Mouse (Mus musculus): ENCODE results near the gene Lpcat1. TPM values are rescaled to one million over a fixed set of nuclear protein-coding genes. Genes with fewer than 3 reads are reported as not detected.
A peak's percentile ranks its signal among the peaks of the same experiment; 100 is the strongest.

The Lpcat1 gene
- polyA plus RNA-seq (2016; fragmentation: Nextera tagmentation; extraction: Ambion mirVana), result 65.3 and 66.6 TPM in 2 replicates

DNA sequence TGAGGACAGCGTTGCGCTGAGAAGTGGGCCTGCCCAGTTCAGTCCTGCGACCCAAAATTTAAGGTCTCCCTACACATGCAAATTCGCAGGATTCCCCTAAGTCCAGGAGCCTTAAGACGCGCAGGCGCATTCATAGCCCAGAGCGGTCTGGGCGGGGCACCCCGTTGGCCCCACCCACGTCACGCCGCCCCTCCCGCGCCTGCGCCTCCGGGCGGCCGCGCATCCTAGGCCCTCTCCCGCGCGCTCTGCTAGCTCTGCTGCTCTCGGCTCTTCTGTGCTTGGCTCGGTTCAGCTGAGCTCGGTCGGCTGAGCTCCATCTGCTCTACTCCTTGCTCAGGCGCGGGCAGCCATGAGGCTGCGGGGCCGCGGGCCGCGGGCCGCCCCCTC, at the start of gene Lpcat1:
Gene Lpcat1, plus strand, starts transcription at position 164 of the 387 bp plus-strand sequence.
- under 1% methylated on average over 35 of the region's 35 CpGs for WGBS
- H3K36me3 ChIP-seq, result peaks cover 20% of the 10 kb centered on the region
- H3K4me1 ChIP-seq, result peaks cover 44% of the 10 kb centered on the region
- H3K27ac ChIP-seq (replicated peaks), result peak within 1 kb of the TSS; percentile 98
- no peaks in the 10 kb centered on the region for H3K27me3 ChIP-seq (ENCODE audit: low read depth, poor library complexity, severe bottlenecking)
- peak within 1 kb of the TSS; percentile 96 for H3K4me3 ChIP-seq
- peak; percentile 89 for DNase-seq (ENCODE audit: low spot score)
- no peaks in the 10 kb centered on the region for H3K9me3 ChIP-seq (replicated peaks)

DNA sequence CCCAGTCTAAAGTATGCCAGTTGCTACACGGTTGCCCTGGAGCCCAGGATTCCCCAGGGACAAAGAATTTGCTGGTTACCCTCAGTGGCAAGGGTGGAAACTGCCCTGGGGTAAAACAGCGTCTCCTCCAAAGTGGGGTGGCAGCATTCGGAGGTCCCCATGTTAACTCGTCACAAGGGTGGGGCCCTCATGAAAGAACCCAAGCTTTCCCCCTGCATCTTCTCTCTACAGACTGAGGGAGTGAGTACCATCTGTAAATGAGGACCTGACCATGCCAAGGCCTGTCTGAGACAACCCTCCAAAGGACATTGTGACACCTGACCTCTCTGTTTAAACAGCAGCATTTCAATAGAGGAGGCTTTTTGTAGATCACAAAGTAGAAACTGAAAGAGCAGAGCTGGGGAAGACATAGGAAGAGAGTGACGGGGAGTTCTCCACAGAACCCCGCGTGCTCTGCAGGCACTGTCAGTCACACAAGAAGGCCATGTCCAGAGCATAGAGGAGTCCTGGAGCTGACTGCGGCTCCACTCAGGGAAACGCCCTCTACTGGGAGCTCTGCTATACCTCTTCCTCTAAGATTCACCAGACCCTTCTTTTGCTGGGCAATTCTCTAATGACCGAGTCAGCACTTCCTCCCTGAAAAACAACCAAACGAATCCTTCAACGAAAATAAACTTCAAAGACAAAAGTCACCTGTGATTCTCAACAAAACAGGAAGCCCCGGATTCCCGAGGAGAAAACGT, 49.3 kb upstream of the Lpcat1 start:
- Histone ChIP-seq H3K27ac (replicated peaks) (peak overlapping the region; percentile 59), H3K27me3 (ENCODE audit: low read depth, poor library complexity, severe bottlenecking) (no peaks in the 10 kb centered on the region), H3K9me3 (replicated peaks) (no peaks in the 10 kb centered on the region), H3K36me3 (no peaks in the 10 kb centered on the region), H3K4me1 (peaks cover 17% of the 10 kb centered on the region), H3K4me3 (no peak overlapping the region)
- 40% methylated on average over 15 of the region's 15 CpGs for WGBS
- peak; percentile 29 for DNase-seq (ENCODE audit: low spot score)

DNA sequence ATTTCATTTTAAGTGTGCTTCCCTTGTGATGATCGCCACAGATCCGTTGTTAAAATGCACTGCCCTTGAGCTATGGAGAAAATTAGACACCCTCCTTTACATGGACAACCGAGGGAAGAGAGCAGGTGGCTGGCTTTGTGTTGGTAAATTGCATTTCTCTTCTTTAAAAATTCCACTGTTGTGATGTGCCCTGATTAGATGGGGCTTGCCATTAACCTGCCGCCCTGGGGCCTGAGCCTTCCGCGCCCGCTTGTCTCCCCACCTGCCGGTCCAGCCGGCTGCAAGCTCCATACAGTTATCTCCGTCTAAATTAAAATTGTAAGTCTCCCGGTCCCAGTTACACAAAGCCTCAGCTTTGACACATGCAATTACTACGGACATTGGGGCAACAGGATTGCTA, 48.7 kb upstream of the Lpcat1 start:
- H3K27ac ChIP-seq (replicated peaks), result no peak overlapping the region; the same call in 1 of the 2 replicates
- no peaks in the 10 kb centered on the region for H3K36me3 ChIP-seq
- no peaks in the 10 kb centered on the region for H3K9me3 ChIP-seq (replicated peaks)
- H3K4me3 ChIP-seq, result no peak overlapping the region
- DNase-seq (ENCODE audit: low spot score), result no peak
- no peaks in the 10 kb centered on the region for H3K27me3 ChIP-seq (ENCODE audit: low read depth, poor library complexity, severe bottlenecking)
- 67% methylated on average over 12 of the region's 12 CpGs for WGBS
- peaks cover 17% of the 10 kb centered on the region for H3K4me1 ChIP-seq

DNA sequence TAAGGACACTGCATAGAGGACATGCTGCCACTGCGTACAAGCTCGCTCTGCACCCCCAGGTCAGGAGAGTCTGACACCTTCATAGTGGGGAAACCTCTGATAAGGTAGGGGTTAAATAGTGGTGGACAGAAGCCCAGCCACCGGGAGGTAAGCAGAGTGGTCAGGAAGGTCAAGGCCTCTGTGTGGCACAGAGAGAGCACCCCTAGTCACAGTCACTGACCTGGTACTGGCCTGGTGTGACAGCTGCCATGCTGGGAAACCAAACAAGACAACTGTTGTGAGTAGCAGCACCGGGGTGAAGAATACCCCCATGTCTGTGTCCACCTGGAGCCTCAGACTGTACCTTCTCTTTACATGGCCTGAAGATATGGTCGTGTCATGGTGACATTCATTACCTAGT, 47.8 kb upstream of the Lpcat1 start:
- H3K36me3 ChIP-seq, result no peaks in the 10 kb centered on the region
- H3K4me3 ChIP-seq, result no peak overlapping the region
- no peak for DNase-seq (ENCODE audit: low spot score)
- H3K4me1 ChIP-seq, result peaks cover 17% of the 10 kb centered on the region
- H3K27me3 ChIP-seq (ENCODE audit: low read depth, poor library complexity, severe bottlenecking), result no peaks in the 10 kb centered on the region
- 78% methylated on average over 5 of the region's 5 CpGs for WGBS
- H3K27ac ChIP-seq (replicated peaks), result no peak overlapping the region
- no peaks in the 10 kb centered on the region for H3K9me3 ChIP-seq (replicated peaks)

DNA sequence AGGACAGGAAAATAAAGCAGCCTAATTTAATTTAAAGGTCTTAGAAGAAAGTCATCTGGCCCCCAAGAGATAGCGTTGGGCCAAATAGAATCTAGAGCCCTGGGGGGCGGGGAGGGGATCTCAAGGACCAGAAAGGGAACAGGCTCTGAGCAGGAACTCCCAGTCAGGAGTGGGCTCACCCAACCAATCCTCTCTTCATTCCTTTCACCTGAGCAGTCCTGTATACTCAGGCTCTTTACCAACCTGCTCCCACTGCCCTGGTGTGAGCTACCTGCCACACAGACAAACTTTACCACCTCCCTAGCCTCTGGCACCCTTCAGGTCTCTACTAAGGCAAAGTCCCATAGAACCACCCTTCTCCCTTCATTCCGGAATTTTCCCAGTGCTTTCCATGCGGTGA, 44.0 kb upstream of the Lpcat1 start:
- 67% methylated on average over 4 of the region's 4 CpGs for WGBS
- peaks cover 9% of the 10 kb centered on the region; the same call in 1 of the 2 replicates for H3K27me3 ChIP-seq (ENCODE audit: low read depth, poor library complexity, severe bottlenecking)
- H3K9me3 ChIP-seq (replicated peaks), result no peaks in the 10 kb centered on the region
- no peaks in the 10 kb centered on the region for H3K36me3 ChIP-seq
- H3K4me3 ChIP-seq, result no peak overlapping the region
- H3K27ac ChIP-seq (replicated peaks), result no peak overlapping the region
- H3K4me1 ChIP-seq, result peaks cover 12% of the 10 kb centered on the region
- no peak for DNase-seq (ENCODE audit: low spot score)

DNA sequence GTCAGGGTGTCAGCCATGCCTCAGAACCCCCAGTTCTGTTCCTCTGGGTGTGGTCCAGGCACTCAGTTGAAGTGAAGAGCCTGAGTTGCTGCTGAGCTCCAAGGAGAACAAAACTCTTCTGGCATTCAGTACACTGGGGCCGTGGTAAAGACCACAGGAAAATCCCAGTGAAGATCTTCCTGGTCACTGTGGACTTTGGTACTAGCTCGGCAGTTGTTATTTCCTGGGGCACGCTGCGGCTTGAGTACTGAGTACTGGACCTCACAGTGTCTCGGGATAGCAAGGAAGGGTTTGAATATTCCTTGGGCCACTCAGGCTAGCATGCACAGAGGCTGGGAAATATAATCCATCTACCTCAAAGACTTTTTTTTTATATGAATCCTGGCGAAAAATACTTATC, 42.0 kb upstream of the Lpcat1 start:
- DNase-seq (ENCODE audit: low spot score), result no peak
- H3K36me3 ChIP-seq, result no peaks in the 10 kb centered on the region
- H3K4me1 ChIP-seq, result 0 out of 2 replicates have a peak, but pooled peaks cover 3% of the 10 kb centered on the region
- no peak overlapping the region for H3K4me3 ChIP-seq
- H3K27ac ChIP-seq (replicated peaks), result no peak overlapping the region
- peaks cover 9% of the 10 kb centered on the region; the same call in 1 of the 2 replicates for H3K27me3 ChIP-seq (ENCODE audit: low read depth, poor library complexity, severe bottlenecking)
- WGBS, result 79% methylated on average over 6 of the region's 6 CpGs
- no peaks in the 10 kb centered on the region for H3K9me3 ChIP-seq (replicated peaks)

DNA sequence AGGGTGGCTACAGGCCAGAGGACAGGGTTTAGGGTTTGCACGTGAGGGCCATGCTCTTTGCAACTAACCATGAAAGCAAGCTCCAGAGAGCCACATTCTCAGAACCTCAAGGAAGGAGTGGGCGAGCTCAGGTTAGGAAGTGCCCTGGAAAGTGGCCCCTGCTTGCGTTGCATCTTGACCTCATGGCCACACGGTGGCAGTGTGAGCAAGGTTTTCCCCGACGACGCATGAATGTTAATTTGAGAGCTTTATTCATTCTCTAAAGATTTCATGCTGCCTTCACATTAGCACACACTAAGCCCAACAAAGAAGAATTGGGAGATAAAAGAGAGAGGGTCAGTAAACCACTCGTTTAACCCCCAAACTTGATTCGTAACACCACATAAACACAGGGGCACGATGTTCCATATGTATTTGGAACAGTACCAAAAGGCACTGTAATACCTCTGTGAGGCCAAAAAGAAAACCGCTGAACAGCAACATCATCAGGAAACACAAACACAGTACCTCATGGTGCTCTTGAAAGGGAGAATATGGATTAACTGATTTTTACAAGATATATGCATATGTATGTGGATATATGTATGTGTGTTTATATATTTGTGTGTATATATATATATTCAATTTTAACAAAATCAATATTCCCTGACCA, 41.0 kb upstream of the Lpcat1 start:
- Histone ChIP-seq H3K36me3 (no peaks in the 10 kb centered on the region), H3K4me1 (0 out of 2 replicates have a peak, but pooled peaks cover 3% of the 10 kb centered on the region), H3K9me3 (replicated peaks) (no peaks in the 10 kb centered on the region), H3K27me3 (ENCODE audit: low read depth, poor library complexity, severe bottlenecking) (peaks cover 9% of the 10 kb centered on the region; the same call in 1 of the 2 replicates), H3K27ac (replicated peaks) (no peak overlapping the region), H3K4me3 (no peak overlapping the region)
- WGBS, result 14% methylated on average over 11 of the region's 11 CpGs
- peak; percentile 68 for DNase-seq (ENCODE audit: low spot score)

DNA sequence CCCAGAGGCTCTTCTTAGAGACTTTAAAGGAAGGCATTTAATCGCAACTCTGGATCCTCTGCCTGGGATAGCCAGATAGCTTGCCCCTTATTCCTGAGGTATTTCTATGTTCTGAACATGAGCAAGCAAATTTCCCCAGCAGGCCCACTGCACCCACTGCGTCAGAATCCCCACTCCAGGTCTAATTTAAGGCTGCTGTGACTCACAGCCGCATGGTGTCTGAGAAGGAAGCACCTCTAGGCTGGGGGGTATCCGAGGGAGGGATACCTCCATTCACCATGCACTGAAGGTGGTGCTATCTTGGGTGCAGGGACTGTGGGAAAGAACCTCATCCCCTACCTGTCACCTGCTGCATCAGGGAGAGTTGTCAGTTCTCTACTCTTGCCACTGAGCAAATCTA, 40.4 kb upstream of the Lpcat1 start:
- Histone ChIP-seq H3K36me3 (no peaks in the 10 kb centered on the region), H3K4me3 (no peak overlapping the region), H3K27me3 (ENCODE audit: low read depth, poor library complexity, severe bottlenecking) (peaks cover 9% of the 10 kb centered on the region; the same call in 1 of the 2 replicates), H3K4me1 (0 out of 2 replicates have a peak, but pooled peaks cover 3% of the 10 kb centered on the region), H3K27ac (replicated peaks) (no peak overlapping the region), H3K9me3 (replicated peaks) (no peaks in the 10 kb centered on the region)
- no peak for DNase-seq (ENCODE audit: low spot score)
- WGBS, result 91% methylated on average over 4 of the region's 4 CpGs

DNA sequence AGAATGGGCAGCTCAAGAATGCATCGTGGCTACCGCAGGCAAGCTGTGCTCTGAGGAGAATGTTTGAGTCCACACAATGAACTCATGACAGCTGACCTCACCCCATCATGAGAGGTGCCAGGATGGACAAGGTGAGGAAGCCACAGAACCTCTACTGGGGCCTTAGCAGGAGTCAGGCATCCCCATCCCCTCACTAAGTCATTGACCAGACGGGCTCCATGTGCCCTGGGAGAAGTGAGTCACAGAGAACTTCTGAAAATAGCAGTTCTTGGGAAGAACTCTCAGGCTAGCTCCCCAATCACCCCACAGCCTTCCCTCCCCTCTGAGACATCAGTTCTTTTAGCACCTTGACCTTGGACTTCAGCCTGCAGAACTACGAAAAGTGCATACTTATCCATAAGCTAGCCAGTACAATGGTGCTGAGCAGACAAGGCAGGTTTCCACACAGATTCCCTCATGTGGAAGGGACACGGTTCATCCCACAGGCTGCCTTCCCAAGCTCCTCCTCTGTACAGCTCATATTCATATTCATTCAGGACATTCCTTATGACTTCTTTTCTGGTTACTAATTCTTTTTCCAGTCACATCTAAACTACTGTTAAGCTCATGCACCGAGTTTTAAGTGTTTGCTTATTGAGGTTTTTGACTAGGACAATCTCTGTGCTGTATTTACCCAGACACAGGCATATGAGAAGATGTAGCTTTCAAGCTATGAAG, 37.2 kb upstream of the Lpcat1 start:
- H3K4me1 ChIP-seq, result 0 out of 2 replicates have a peak, but pooled peaks cover 3% of the 10 kb centered on the region
- 87% methylated on average over 6 of the region's 6 CpGs for WGBS

DNA sequence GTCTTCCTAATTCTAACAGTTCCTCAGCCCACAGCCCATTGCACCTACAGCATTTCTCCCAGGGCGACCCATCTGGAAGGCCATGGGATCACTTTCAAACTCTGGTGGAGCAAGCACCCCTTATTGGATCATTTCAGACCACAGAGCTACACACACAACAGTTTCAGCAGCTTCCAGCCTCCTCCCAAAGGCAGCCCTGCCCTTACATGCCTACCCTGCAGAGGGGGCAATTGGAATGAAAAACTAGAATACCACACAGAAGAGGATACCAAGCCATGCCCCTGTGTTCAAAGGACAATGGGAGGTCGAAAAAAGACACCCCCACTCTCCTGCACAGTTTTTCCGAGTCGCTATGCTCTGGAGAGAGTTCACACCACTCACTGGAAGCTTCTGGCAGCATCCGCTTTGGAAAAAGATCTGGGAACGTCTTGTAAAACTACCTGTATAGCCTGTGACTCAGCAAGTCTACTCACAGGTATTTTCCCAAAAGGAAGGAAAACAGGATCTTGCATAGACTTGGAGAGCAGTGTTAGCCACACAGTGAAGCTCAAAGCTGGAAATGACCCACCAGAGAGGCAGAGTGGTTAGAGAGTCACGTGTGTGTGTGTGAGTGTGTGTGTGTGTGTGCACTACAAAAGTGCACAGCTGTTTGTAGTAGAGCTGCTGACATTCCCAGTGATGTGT, 34.4 kb upstream of the Lpcat1 start:
- DNase-seq (ENCODE audit: low spot score), result no peak
- Histone ChIP-seq H3K4me3 (no peak overlapping the region), H3K4me1 (no peaks in the 10 kb centered on the region), H3K27me3 (ENCODE audit: low read depth, poor library complexity, severe bottlenecking) (no peaks in the 10 kb centered on the region), H3K9me3 (replicated peaks) (no peaks in the 10 kb centered on the region), H3K27ac (replicated peaks) (no peak overlapping the region), H3K36me3 (no peaks in the 10 kb centered on the region)
- WGBS, result 81% methylated on average over 7 of the region's 7 CpGs

More for the DNA sequence above, 37.2 kb upstream of the Lpcat1 start:
- Histone ChIP-seq H3K36me3 (no peaks in the 10 kb centered on the region), H3K27ac (replicated peaks) (no peak overlapping the region), H3K9me3 (replicated peaks) (no peaks in the 10 kb centered on the region), H3K4me3 (no peak overlapping the region), H3K27me3 (ENCODE audit: low read depth, poor library complexity, severe bottlenecking) (peaks cover 9% of the 10 kb centered on the region; the same call in 1 of the 2 replicates)
- DNase-seq (ENCODE audit: low spot score), result no peak

DNA sequence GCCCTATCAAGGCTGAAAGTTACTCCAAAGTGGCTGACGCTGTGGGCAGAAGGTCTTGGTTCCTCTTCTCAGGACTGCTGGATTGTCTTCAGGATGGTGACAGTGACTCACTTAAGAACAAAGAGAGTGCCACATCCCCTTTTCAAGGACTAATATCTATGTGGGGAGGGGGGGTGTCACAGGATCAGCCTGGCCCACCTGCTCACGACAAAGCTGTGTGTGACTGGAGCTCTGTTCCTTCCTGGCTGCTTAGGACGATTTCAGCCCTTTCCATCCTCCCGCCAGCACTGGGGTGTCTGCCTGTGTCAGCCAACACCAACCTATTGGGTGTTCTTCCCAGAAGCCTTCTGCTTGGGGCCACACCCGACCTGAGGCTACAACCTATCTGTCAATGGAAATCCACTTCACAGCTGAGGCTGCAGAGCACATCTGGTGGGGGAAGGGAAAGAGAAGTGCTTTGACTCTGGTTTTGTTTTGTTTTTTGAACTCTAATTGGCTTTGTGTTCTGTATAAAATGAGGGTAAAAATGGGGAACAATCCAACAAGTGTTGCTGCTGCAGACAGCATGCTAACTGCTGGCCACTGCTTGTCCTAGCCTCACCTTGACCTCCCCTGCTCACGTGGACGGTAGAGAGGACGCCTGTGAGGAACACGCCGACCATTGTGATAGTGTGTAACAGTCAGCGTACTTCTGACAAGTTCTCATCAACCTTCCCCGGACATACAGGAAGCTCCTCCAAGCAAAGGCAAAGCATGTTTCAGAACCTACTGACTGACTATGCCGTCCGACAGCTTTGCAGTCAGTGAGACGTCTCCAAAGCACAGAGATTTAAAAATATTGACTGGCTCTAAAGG, 33.1 kb upstream of the Lpcat1 start:
- H3K36me3 ChIP-seq, result no peaks in the 10 kb centered on the region
- no peaks in the 10 kb centered on the region for H3K9me3 ChIP-seq (replicated peaks)
- no peak for DNase-seq (ENCODE audit: low spot score)
- H3K4me3 ChIP-seq, result no peak overlapping the region
- 86% methylated on average over 15 of the region's 15 CpGs for WGBS
- H3K4me1 ChIP-seq, result peaks cover 2% of the 10 kb centered on the region
- no peak overlapping the region for H3K27ac ChIP-seq (replicated peaks)
- H3K27me3 ChIP-seq (ENCODE audit: low read depth, poor library complexity, severe bottlenecking), result no peaks in the 10 kb centered on the region

Data from midbrain, embryonic 10.5 days (tissue).